22 mouse cellular contexts compared by ENCODE assay signal in the genomic region with DNA sequence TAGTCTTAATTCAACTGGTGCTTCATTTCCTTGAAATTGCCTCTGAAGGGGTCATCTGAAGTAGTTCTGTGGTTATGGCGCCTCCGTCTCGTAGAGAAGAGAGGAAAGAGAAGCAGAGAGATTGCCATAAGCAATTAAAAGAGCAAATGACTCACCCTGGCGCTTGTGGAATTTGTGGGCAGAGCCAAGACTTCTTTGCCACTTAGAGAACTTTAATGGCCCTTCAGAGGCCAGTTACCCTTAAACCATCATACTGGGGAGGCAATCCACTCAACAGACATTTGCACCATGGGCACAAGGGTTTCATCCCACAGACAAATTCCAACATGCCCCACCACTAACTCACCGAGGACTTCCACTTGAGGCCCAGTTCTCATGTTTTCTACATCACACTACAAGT. TPM values are rescaled to one million over a fixed set of nuclear protein-coding genes. Genes with fewer than 3 reads are reported as not detected.
DNase-seq lines count a peak whose midpoint lies in the region; ATAC-seq and TF ChIP-seq lines count a peak whose summit lies in the region.
"Had no signal": no experiment of that assay in that cellular context is flagged by ENCODE, and none has a peak within 500 bp of the region (broad histone marks: within the 10 kb centered on the region; RNA-seq: fewer than 3 reads in every experiment).

No protein-coding gene starts in this region.

- DNase-seq in cerebellum, adult 2 months: no peak
- DNase-seq in cerebellum, adult 9-11 months: no peak
- DNase-seq in midbrain, embryonic 14.5 days: peak; percentile 31
- DNase-seq in lung, postnatal 0 days (ENCODE audit: low spot score): peak; percentile 67
- no peak for DNase-seq in hindbrain, embryonic 14.5 days (ENCODE audit: low spot score)
- DNase-seq in left cerebral cortex, postnatal 14 days (ENCODE audit: low spot score in 2 of 2): no peak
- no peak for DNase-seq in gastrocnemius, adult 8-10 months (ENCODE audit: low spot score in 2 of 2)
- DNase-seq: adrenal gland, postnatal 10 days; forebrain, postnatal 0 days; heart, postnatal 10 days; kidney, adult 11 months; kidney, postnatal 4 days; layer of hippocampus, adult 9-11 months; left cerebral cortex, postnatal 4 days had no signal

- peak; percentile 75; the same call in 1 of the 2 replicates for TF ChIP-seq EP300 in lung, postnatal 0 days (IDR thresholded peaks at IDR 0.05)

- no peaks in the 10 kb centered on the region for H3K27me3 ChIP-seq in cerebellum, adult 2 months (ENCODE audit: control insufficient read depth, insufficient read depth, low read length)
- H3K27me3 ChIP-seq in midbrain, embryonic 14.5 days (ENCODE audit: control insufficient read depth, insufficient read depth, low read length): no peaks in the 10 kb centered on the region
- no peaks in the 10 kb centered on the region for H3K27me3 ChIP-seq in midbrain, embryonic 16.5 days (ENCODE audit: control insufficient read depth, insufficient read depth, low read depth, low read length)
- no peaks in the 10 kb centered on the region for H3K27me3 ChIP-seq in lung, postnatal 0 days (replicated peaks; ENCODE audit: insufficient read depth, low read length)
- H3K27me3 ChIP-seq in hindbrain, embryonic 14.5 days (ENCODE audit: control insufficient read depth, insufficient read depth, low read length): no peaks in the 10 kb centered on the region
- H3K27me3 ChIP-seq: embryonic facial prominence, embryonic 15.5 days; heart, embryonic 12.5 days; limb, embryonic 15.5 days had no signal

- ATAC-seq in midbrain, embryonic 14.5 days (ENCODE audit: low FRiP score, low TSS enrichment): no peak
- ATAC-seq in midbrain, embryonic 16.5 days: no peak
- peak; percentile 90 for ATAC-seq in lung, postnatal 0 days
- no peak for ATAC-seq in hindbrain, embryonic 14.5 days (ENCODE audit: low FRiP score)
- ATAC-seq: activated CD4-positive, CD25-positive, alpha-beta regulatory T cell, adult 4 months had no signal

- no peak overlapping the region for H3K9ac ChIP-seq in midbrain, embryonic 14.5 days (replicated peaks; ENCODE audit: low read length)
- H3K9ac ChIP-seq in midbrain, embryonic 16.5 days (ENCODE audit: low read depth, low read length): no peak overlapping the region
- H3K9ac ChIP-seq in lung, postnatal 0 days (replicated peaks; ENCODE audit: low read depth): no peak overlapping the region
- H3K9ac ChIP-seq in hindbrain, embryonic 14.5 days: no peak overlapping the region
- H3K9ac ChIP-seq: embryonic facial prominence, embryonic 15.5 days; forebrain, postnatal 0 days; heart, embryonic 12.5 days; limb, embryonic 15.5 days; liver, embryonic 14.5 days had no signal

- no peak for TF ChIP-seq POLR2A in cerebellum, adult 2 months (IDR thresholded peaks at IDR 0.05; ENCODE audit: borderline replicate concordance, insufficient read depth, low read length)

- H3K4me1 ChIP-seq in cerebellum, adult 2 months (ENCODE audit: control insufficient read depth, insufficient read depth, low read length): peaks cover 23% of the 10 kb centered on the region
- no peaks in the 10 kb centered on the region for H3K4me1 ChIP-seq in midbrain, embryonic 14.5 days (ENCODE audit: control insufficient read depth, insufficient read depth, low read length)
- H3K4me1 ChIP-seq in midbrain, embryonic 16.5 days (ENCODE audit: control insufficient read depth, insufficient read depth, low read length): no peaks in the 10 kb centered on the region; the same call in 1 of the 2 replicates
- no peaks in the 10 kb centered on the region for H3K4me1 ChIP-seq in lung, postnatal 0 days (ENCODE audit: insufficient read depth, low read depth, low read length)
- no peaks in the 10 kb centered on the region for H3K4me1 ChIP-seq in hindbrain, embryonic 14.5 days (replicated peaks; ENCODE audit: control insufficient read depth, insufficient read depth, low read length)
- H3K4me1 ChIP-seq: embryonic facial prominence, embryonic 15.5 days; heart, embryonic 12.5 days; limb, embryonic 15.5 days had no signal

- peaks cover 18% of the 10 kb centered on the region for H3K36me3 ChIP-seq in midbrain, embryonic 14.5 days (ENCODE audit: control insufficient read depth, insufficient read depth, low read length)
- H3K36me3 ChIP-seq in midbrain, embryonic 16.5 days (ENCODE audit: control insufficient read depth, insufficient read depth, low read length): peaks cover 5% of the 10 kb centered on the region; the same call in 1 of the 2 replicates
- no peaks in the 10 kb centered on the region for H3K36me3 ChIP-seq in lung, postnatal 0 days (ENCODE audit: insufficient read depth, low read length)
- H3K36me3 ChIP-seq in hindbrain, embryonic 14.5 days (replicated peaks; ENCODE audit: control insufficient read depth, insufficient read depth): no peaks in the 10 kb centered on the region
- H3K36me3 ChIP-seq: embryonic facial prominence, embryonic 15.5 days; heart, embryonic 12.5 days; limb, embryonic 15.5 days had no signal

- peak overlapping the region; percentile 34; the same call in 1 of the 2 replicates for H3K27ac ChIP-seq in cerebellum, adult 2 months (ENCODE audit: insufficient read depth, low read length)
- no peak overlapping the region for H3K27ac ChIP-seq in midbrain, embryonic 14.5 days (replicated peaks; ENCODE audit: low read depth, low read length)
- no peak overlapping the region for H3K27ac ChIP-seq in midbrain, embryonic 16.5 days (ENCODE audit: low read length)
- no peak overlapping the region for H3K27ac ChIP-seq in lung, postnatal 0 days (ENCODE audit: low read length)
- no peak overlapping the region for H3K27ac ChIP-seq in hindbrain, embryonic 14.5 days
- H3K27ac ChIP-seq: embryonic facial prominence, embryonic 15.5 days; limb, embryonic 15.5 days; liver, embryonic 14.5 days; macrophage had no signal

- no peaks in the 10 kb centered on the region for H3K9me3 ChIP-seq in midbrain, embryonic 14.5 days (ENCODE audit: control insufficient read depth, low read length)
- H3K9me3 ChIP-seq in midbrain, embryonic 16.5 days (replicated peaks; ENCODE audit: control insufficient read depth, low read length, poor library complexity, severe bottlenecking): no peaks in the 10 kb centered on the region
- H3K9me3 ChIP-seq in lung, postnatal 0 days (ENCODE audit: low read length): no peaks in the 10 kb centered on the region
- no peaks in the 10 kb centered on the region for H3K9me3 ChIP-seq in hindbrain, embryonic 14.5 days (ENCODE audit: control insufficient read depth, low read length)
- H3K9me3 ChIP-seq: embryonic facial prominence, embryonic 15.5 days; heart, embryonic 12.5 days; limb, embryonic 15.5 days had no signal

- intact Hi-C loops in left cerebral cortex, postnatal 14 days (cut with DNase I): loop anchor here (5.0 kb wide), 1 partner anchor 36 kb away; no protein-coding TSS in a partner anchor

- 47% methylated on average over 5 of the region's 5 CpGs for WGBS in cerebellum, adult 2 months
- 86% methylated on average over 5 of the region's 5 CpGs for WGBS in midbrain, embryonic 14.5 days
- 70% methylated on average over 5 of the region's 5 CpGs for WGBS in midbrain, embryonic 16.5 days
- 67% methylated on average over 5 of the region's 5 CpGs for WGBS in lung, postnatal 0 days
- 78% methylated on average over 5 of the region's 5 CpGs for WGBS in hindbrain, embryonic 14.5 days

- no peak overlapping the region for H3K4me3 ChIP-seq in cerebellum, adult 2 months (replicated peaks; ENCODE audit: insufficient read depth, low read depth, low read length)
- no peak overlapping the region for H3K4me3 ChIP-seq in midbrain, embryonic 14.5 days (replicated peaks; ENCODE audit: low read depth, low read length)
- H3K4me3 ChIP-seq in midbrain, embryonic 16.5 days (ENCODE audit: low read depth, low read length): no peak overlapping the region
- H3K4me3 ChIP-seq in lung, postnatal 0 days (ENCODE audit: low read depth, low read length): no peak overlapping the region
- no peak overlapping the region for H3K4me3 ChIP-seq in hindbrain, embryonic 14.5 days (replicated peaks; ENCODE audit: low read length)
- H3K4me3 ChIP-seq: embryonic facial prominence, embryonic 15.5 days; heart, embryonic 12.5 days; limb, embryonic 15.5 days had no signal

- no peak overlapping the region for H3K4me2 ChIP-seq in midbrain, embryonic 14.5 days (ENCODE audit: low read length)
- H3K4me2 ChIP-seq in midbrain, embryonic 16.5 days (ENCODE audit: low read length): no peak overlapping the region
- H3K4me2 ChIP-seq in lung, postnatal 0 days (replicated peaks; ENCODE audit: low read depth, low read length): no peak overlapping the region
- H3K4me2 ChIP-seq in hindbrain, embryonic 14.5 days (replicated peaks): no peak overlapping the region
- H3K4me2 ChIP-seq: embryonic facial prominence, embryonic 15.5 days; heart, embryonic 12.5 days; limb, embryonic 15.5 days had no signal

- no peak for TF ChIP-seq CTCF in cerebellum, adult 2 months (IDR thresholded peaks at IDR 0.05; ENCODE audit: borderline replicate concordance, insufficient read depth, low read depth, low read length)
- TF ChIP-seq CTCF in lung, postnatal 0 days (IDR thresholded peaks at IDR 0.05): no peak

RNA-seq across cellular contexts. Expression of a gene that starts 41.4 kb away (rescaled TPM):
- 24.0 and 25.2 TPM in 2 replicates for polyA plus RNA-seq in cerebellum, adult 2 months (2012; rRNA removed)
- polyA plus RNA-seq in midbrain, embryonic 14.5 days (2014; fragmentation: Nextera tagmentation; extraction: Ambion mirVana): 49.1 and 53.6 TPM in 2 replicates
- polyA plus RNA-seq in midbrain, embryonic 16.5 days (2015; fragmentation: Nextera tagmentation; extraction: Ambion mirVana): 40.7 and 50.0 TPM in 2 replicates
- 0.05 and 0.06 TPM in 2 replicates for polyA plus RNA-seq in lung, postnatal 0 days (2015; fragmentation: Nextera tagmentation; extraction: Ambion mirVana)
- 39.7 and 48.1 TPM in 2 replicates for polyA plus RNA-seq in hindbrain, embryonic 14.5 days (2014; fragmentation: Nextera tagmentation; extraction: Ambion mirVana)
- 10 to 100 TPM; 22.8 to 26.2 TPM for total RNA-seq in left cerebral cortex, postnatal 14 days (2021)
- not detected for total RNA-seq in gastrocnemius, adult 8-10 months (2022)
- total RNA-seq: common myeloid progenitor, adult 5-6 weeks had no signal
- polyA plus RNA-seq: liver, embryonic 14.5 days; macrophage had no signal

Comparison
In these comparisons a context has a peak if more than half of its experiments do, and no peak if none do; other contexts are left out.
1. DNase-seq: peak in midbrain, embryonic 14.5 days (single experiment) and lung, postnatal 0 days (single experiment); none in cerebellum, adult 2 months (0 of 2), cerebellum, adult 9-11 months (single experiment), hindbrain, embryonic 14.5 days (single experiment), left cerebral cortex, postnatal 14 days (0 of 2) and gastrocnemius, adult 8-10 months (0 of 2).
2. RNA of a gene that starts 41.4 kb away (polyA plus RNA-seq): 49.1 to 53.6 TPM in midbrain, embryonic 14.5 days, 40.7 to 50.0 TPM in midbrain, embryonic 16.5 days, 39.7 to 48.1 TPM in hindbrain, embryonic 14.5 days and 24.0 to 25.2 TPM in cerebellum, adult 2 months; 0.05 to 0.06 TPM in lung, postnatal 0 days; every median in the first group is over 10 times any median in the second.